In the genomic region with DNA sequence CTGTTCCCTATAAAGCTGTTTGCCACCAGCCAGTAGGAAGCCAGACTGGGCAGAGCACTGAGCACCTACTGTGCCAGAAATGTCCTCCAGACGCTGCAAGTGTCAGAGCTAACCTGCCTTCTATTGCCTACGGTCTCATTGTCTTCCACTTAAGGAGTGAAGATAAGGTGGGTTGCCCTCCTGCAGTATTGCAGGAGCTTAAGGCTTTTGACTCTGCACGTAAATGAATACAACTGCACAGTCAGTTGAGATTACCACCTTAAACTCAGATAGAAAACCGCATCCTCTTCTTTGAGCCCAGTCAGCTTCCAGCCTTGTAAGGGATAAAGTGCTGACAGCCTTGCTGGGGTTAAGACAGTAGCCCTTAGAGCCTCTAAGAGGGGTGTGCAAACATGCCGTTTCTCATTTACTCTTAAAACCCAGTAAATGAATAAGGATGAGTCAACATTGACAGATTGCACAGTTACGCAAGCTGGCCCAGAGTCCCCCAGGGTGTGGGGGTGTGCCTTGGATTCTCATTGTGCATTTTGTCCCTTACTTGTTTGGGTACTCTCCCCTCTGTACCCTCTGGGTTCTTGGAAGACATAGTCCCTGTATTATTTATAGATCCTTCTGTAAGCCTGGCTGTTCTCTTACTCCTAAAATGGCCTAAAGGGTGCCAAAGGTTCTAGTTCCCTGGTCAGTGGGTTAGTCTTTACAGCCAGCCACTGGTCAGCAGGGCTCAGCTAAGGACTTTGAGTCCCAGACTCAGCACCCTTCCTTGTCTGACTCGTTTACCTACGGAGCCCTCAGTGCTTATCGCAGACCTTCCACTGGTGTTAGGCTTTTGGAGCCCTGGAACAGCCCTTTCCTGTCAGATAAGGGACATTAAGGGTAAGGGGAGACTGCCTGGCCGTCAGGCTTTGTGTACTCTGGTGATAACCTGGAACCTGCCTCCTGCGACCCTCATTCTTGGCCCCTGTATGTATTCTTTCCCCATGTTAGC, we compare ENCODE assay signal across 10 mouse cellular contexts. TPM values are rescaled to one million over a fixed set of nuclear protein-coding genes. Genes with fewer than 3 reads are reported as not detected.
A peak's percentile ranks its signal among the peaks of the same experiment; 100 is the strongest.
DNase-seq lines count a peak whose midpoint lies in the region; ATAC-seq and TF ChIP-seq lines count a peak whose summit lies in the region.
"Had no signal": no experiment of that assay in that cellular context is flagged by ENCODE, and none has a peak within 500 bp of the region (broad histone marks: within the 10 kb centered on the region; RNA-seq: fewer than 3 reads in every experiment).

No protein-coding gene starts in this region.

- no peak for DNase-seq in hindbrain, embryonic 10.5 days (ENCODE audit: low spot score)
- peak; percentile 94 for DNase-seq in MEL (ENCODE audit: low read depth, low spot score)
- peak; percentile 56 for DNase-seq in cerebellum, adult 8-10 months
- no peak for DNase-seq in liver, embryonic 11.5 days (ENCODE audit: low spot score)
- no peak for DNase-seq in limb, embryonic 10.5 days (ENCODE audit: low spot score)
- no peak for DNase-seq in spleen, adult 12 weeks (ENCODE audit: low spot score)
- no peak for DNase-seq in urinary bladder, postnatal 4 days (ENCODE audit: low spot score in 2 of 2)

- H3K27me3 ChIP-seq in hindbrain, embryonic 10.5 days (ENCODE audit: insufficient read depth, poor library complexity, severe bottlenecking), result no peaks in the 10 kb centered on the region
- H3K27me3 ChIP-seq in hindbrain, embryonic 16.5 days (replicated peaks; ENCODE audit: control insufficient read depth, insufficient read depth, low read length), result no peaks in the 10 kb centered on the region
- H3K27me3 ChIP-seq in MEL (ENCODE audit: control insufficient read depth in 1 of 2, insufficient read depth in 2 of 2, low read length in 2 of 2), result no peaks in the 10 kb centered on the region
- H3K27me3 ChIP-seq in liver, embryonic 11.5 days (replicated peaks; ENCODE audit: control insufficient read depth, insufficient read depth, low read length), result no peaks in the 10 kb centered on the region
- H3K27me3 ChIP-seq in limb, embryonic 10.5 days (ENCODE audit: low read depth, poor library complexity, severe bottlenecking), result no peaks in the 10 kb centered on the region
- H3K27me3 ChIP-seq: embryonic facial prominence, embryonic 15.5 days; midbrain, embryonic 12.5 days had no signal

- no peak overlapping the region for H3K4me2 ChIP-seq in hindbrain, embryonic 16.5 days (ENCODE audit: low read length)
- H3K4me2 ChIP-seq in liver, embryonic 11.5 days, result peak overlapping the region; percentile 60
- H3K4me2 ChIP-seq: embryonic facial prominence, embryonic 15.5 days; midbrain, embryonic 12.5 days had no signal

- TF ChIP-seq RAD21 in MEL (IDR thresholded peaks at IDR 0.05; ENCODE audit: low read depth, low read length), result no peak

- WGBS in hindbrain, embryonic 10.5 days, result 85% methylated on average over 11 of the region's 11 CpGs
- 89% methylated on average over 11 of the region's 11 CpGs for WGBS in hindbrain, embryonic 16.5 days
- 17% methylated on average over 11 of the region's 11 CpGs for WGBS in liver, embryonic 11.5 days
- WGBS in limb, embryonic 10.5 days, result 83% methylated on average over 11 of the region's 11 CpGs

- H3K27ac ChIP-seq in hindbrain, embryonic 10.5 days, result 0 out of 2 replicates have a peak overlapping the region, but pooled peaks have one; percentile 12
- H3K27ac ChIP-seq in hindbrain, embryonic 16.5 days (ENCODE audit: low read depth, low read length), result no peak overlapping the region
- H3K27ac ChIP-seq in MEL (ENCODE audit: control insufficient read depth, low read depth, low read length), result peak overlapping the region; percentile 99
- H3K27ac ChIP-seq in liver, embryonic 11.5 days (ENCODE audit: low read depth, low read length), result peak overlapping the region; percentile 93
- no peak overlapping the region for H3K27ac ChIP-seq in limb, embryonic 10.5 days
- H3K27ac ChIP-seq: embryonic facial prominence, embryonic 15.5 days; midbrain, embryonic 12.5 days had no signal

- H3K79me2 ChIP-seq in MEL (ENCODE audit: control insufficient read depth, insufficient read depth, low read length, poor library complexity), result no peaks in the 10 kb centered on the region

- TF ChIP-seq POLR2A in MEL (IDR thresholded peaks at IDR 0.05; ENCODE audit: control insufficient read depth in 1 of 2, insufficient read depth in 1 of 2, low read depth in 1 of 2, low read length in 2 of 2, poor library complexity in 1 of 2), result peak; percentile 31 to 70; a peak in 2 of 4 replicates

- no peaks in the 10 kb centered on the region; the same call in 1 of the 2 replicates for H3K4me1 ChIP-seq in hindbrain, embryonic 10.5 days (replicated peaks)
- H3K4me1 ChIP-seq in hindbrain, embryonic 16.5 days (ENCODE audit: control insufficient read depth, insufficient read depth, low read depth, low read length), result no peaks in the 10 kb centered on the region
- H3K4me1 ChIP-seq in MEL (ENCODE audit: control insufficient read depth in 1 of 2, insufficient read depth in 2 of 2, low read length in 2 of 2), result peaks cover 42 to 62% of the 10 kb centered on the region in 2 experiments
- H3K4me1 ChIP-seq in liver, embryonic 11.5 days (replicated peaks; ENCODE audit: control insufficient read depth, insufficient read depth, low read length), result peaks cover 43% of the 10 kb centered on the region
- H3K4me1 ChIP-seq in limb, embryonic 10.5 days, result peaks cover 18% of the 10 kb centered on the region
- H3K4me1 ChIP-seq: embryonic facial prominence, embryonic 15.5 days; midbrain, embryonic 12.5 days had no signal

- TF ChIP-seq EP300 in MEL (IDR thresholded peaks at IDR 0.05; ENCODE audit: low read depth in 1 of 2, low read length in 2 of 2), result peak; percentile 94 to 96

- TF ChIP-seq CTCF in MEL (IDR thresholded peaks at IDR 0.05 in 2 of 3, conservative IDR thresholded peaks at IDR 0.05 in 1 of 3; ENCODE audit: control insufficient read depth in 1 of 3, insufficient read depth in 1 of 3, low read depth in 2 of 3, low read length in 3 of 3, poor library complexity in 1 of 3, severe bottlenecking in 1 of 3), result no peak

- ATAC-seq in hindbrain, embryonic 16.5 days, result no peak
- ATAC-seq in liver, embryonic 11.5 days (replicated peaks; ENCODE audit: low FRiP score), result peak; percentile 76

- peaks cover 68% of the 10 kb centered on the region for H3K36me3 ChIP-seq in hindbrain, embryonic 10.5 days
- peaks cover 21% of the 10 kb centered on the region for H3K36me3 ChIP-seq in hindbrain, embryonic 16.5 days (ENCODE audit: control insufficient read depth, insufficient read depth, low read length)
- H3K36me3 ChIP-seq in MEL (ENCODE audit: control insufficient read depth in 1 of 2, insufficient read depth in 2 of 2, low read length in 2 of 2), result peaks cover 0 to 67% of the 10 kb centered on the region in 2 experiments
- peaks cover 5% of the 10 kb centered on the region; the same call in 1 of the 2 replicates for H3K36me3 ChIP-seq in liver, embryonic 11.5 days (ENCODE audit: control insufficient read depth, insufficient read depth, low read length)
- H3K36me3 ChIP-seq in limb, embryonic 10.5 days, result peaks cover 65% of the 10 kb centered on the region

- no peak overlapping the region for H3K4me3 ChIP-seq in hindbrain, embryonic 10.5 days
- H3K4me3 ChIP-seq in hindbrain, embryonic 16.5 days (ENCODE audit: low read length), result no peak overlapping the region
- peak overlapping the region; percentile 15 to 19; a peak in 3 of 4 replicates for H3K4me3 ChIP-seq in MEL (ENCODE audit: control insufficient read depth in 1 of 2, insufficient read depth in 1 of 2, low read depth in 2 of 2, low read length in 2 of 2)
- H3K4me3 ChIP-seq in liver, embryonic 11.5 days (ENCODE audit: low read depth, low read length), result peak overlapping the region; percentile 6; the same call in 1 of the 2 replicates
- no peak overlapping the region for H3K4me3 ChIP-seq in limb, embryonic 10.5 days
- H3K4me3 ChIP-seq: embryonic facial prominence, embryonic 15.5 days; midbrain, embryonic 12.5 days had no signal

- no peak overlapping the region for H3K9ac ChIP-seq in hindbrain, embryonic 16.5 days (ENCODE audit: low read depth, low read length)
- peak overlapping the region; percentile 60 for H3K9ac ChIP-seq in MEL (ENCODE audit: control insufficient read depth, low read depth, low read length, poor library complexity, severe bottlenecking)
- peak overlapping the region; percentile 46 for H3K9ac ChIP-seq in liver, embryonic 11.5 days (ENCODE audit: low read depth, low read length)
- H3K9ac ChIP-seq: embryonic facial prominence, embryonic 15.5 days; midbrain, embryonic 12.5 days had no signal

- no peaks in the 10 kb centered on the region for H3K9me3 ChIP-seq in hindbrain, embryonic 10.5 days
- H3K9me3 ChIP-seq in hindbrain, embryonic 16.5 days (ENCODE audit: control insufficient read depth, low read length), result no peaks in the 10 kb centered on the region
- H3K9me3 ChIP-seq in MEL (replicated peaks; ENCODE audit: insufficient read depth, low read length), result no peaks in the 10 kb centered on the region
- H3K9me3 ChIP-seq in liver, embryonic 11.5 days (ENCODE audit: control insufficient read depth, low read length), result no peaks in the 10 kb centered on the region
- H3K9me3 ChIP-seq in limb, embryonic 10.5 days (replicated peaks), result no peaks in the 10 kb centered on the region
- H3K9me3 ChIP-seq: embryonic facial prominence, embryonic 15.5 days; midbrain, embryonic 12.5 days had no signal

RNA-seq across cellular contexts. Expression of gene Apoa1, which starts 12.8 kb away (rescaled TPM):
- polyA plus RNA-seq in hindbrain, embryonic 10.5 days (2016; fragmentation: Nextera tagmentation; extraction: Ambion mirVana), result 0.75 and 0.88 TPM in 2 replicates
- 2.7 and 4.1 TPM in 2 replicates for polyA plus RNA-seq in hindbrain, embryonic 16.5 days (2015; fragmentation: Nextera tagmentation; extraction: Ambion mirVana)
- 1.8 and 4.0 TPM in 2 replicates for total RNA-seq in MEL (2012; rRNA removed)
- polyA plus RNA-seq in MEL (2012; ENCODE audit: insufficient read depth in 1 of 2, insufficient read length in 2 of 2, low read depth in 1 of 2, low replicate concordance in 2 of 2, missing spikeins in 1 of 2), result 10 to 100 TPM in 1 of 2 experiments, not detected in 1; 16.1 TPM
- 1,257 and 1,278 TPM in 2 replicates for polyA plus RNA-seq in liver, embryonic 11.5 days (2014; fragmentation: Nextera tagmentation; extraction: Ambion mirVana)
- polyA plus RNA-seq in limb, embryonic 10.5 days (2016; fragmentation: Nextera tagmentation; extraction: Ambion mirVana), result 1.3 and 1.7 TPM in 2 replicates

RNA-seq across cellular contexts. Expression of gene Apoc3, which starts 19.8 kb away (rescaled TPM):
- polyA plus RNA-seq in hindbrain, embryonic 10.5 days (2016; fragmentation: Nextera tagmentation; extraction: Ambion mirVana), result not detected in 2 replicates
- polyA plus RNA-seq in hindbrain, embryonic 16.5 days (2015; fragmentation: Nextera tagmentation; extraction: Ambion mirVana), result not detected in 2 replicates
- not detected in 2 replicates for total RNA-seq in MEL (2012; rRNA removed)
- polyA plus RNA-seq in MEL (2012; ENCODE audit: insufficient read depth in 1 of 2, insufficient read length in 2 of 2, low read depth in 1 of 2, low replicate concordance in 2 of 2, missing spikeins in 1 of 2), result not detected
- 1.4 and 4.2 TPM in 2 replicates for polyA plus RNA-seq in liver, embryonic 11.5 days (2014; fragmentation: Nextera tagmentation; extraction: Ambion mirVana)
- polyA plus RNA-seq in limb, embryonic 10.5 days (2016; fragmentation: Nextera tagmentation; extraction: Ambion mirVana), result not detected in 2 replicates
- polyA plus RNA-seq: embryonic facial prominence, embryonic 15.5 days; midbrain, embryonic 12.5 days had no signal

RNA-seq across cellular contexts. Expression of gene Apoa4, which starts 24.9 kb away (rescaled TPM):
- polyA plus RNA-seq in hindbrain, embryonic 10.5 days (2016; fragmentation: Nextera tagmentation; extraction: Ambion mirVana), result not detected in 2 replicates
- polyA plus RNA-seq in hindbrain, embryonic 16.5 days (2015; fragmentation: Nextera tagmentation; extraction: Ambion mirVana), result not detected in 2 replicates
- not detected in 2 replicates for total RNA-seq in MEL (2012; rRNA removed)
- polyA plus RNA-seq in MEL (2012; ENCODE audit: insufficient read depth in 1 of 2, insufficient read length in 2 of 2, low read depth in 1 of 2, low replicate concordance in 2 of 2, missing spikeins in 1 of 2), result not detected
- polyA plus RNA-seq in liver, embryonic 11.5 days (2014; fragmentation: Nextera tagmentation; extraction: Ambion mirVana), result not detected in 2 replicates
- polyA plus RNA-seq in limb, embryonic 10.5 days (2016; fragmentation: Nextera tagmentation; extraction: Ambion mirVana), result 0.13 TPM in 1 of 2 replicates, not detected in the other
- polyA plus RNA-seq: midbrain, embryonic 12.5 days had no signal

RNA-seq across cellular contexts. Expression of gene Apoa5, which starts 52.8 kb away (rescaled TPM):
- polyA plus RNA-seq in hindbrain, embryonic 10.5 days (2016; fragmentation: Nextera tagmentation; extraction: Ambion mirVana), result 0.24 and 0.43 TPM in 2 replicates
- polyA plus RNA-seq in hindbrain, embryonic 16.5 days (2015; fragmentation: Nextera tagmentation; extraction: Ambion mirVana), result not detected in 2 replicates
- total RNA-seq in MEL (2012; rRNA removed), result not detected in 2 replicates
- under 1 TPM in 1 of 2 experiments, not detected in 1; 0.04 TPM for polyA plus RNA-seq in MEL (2012; ENCODE audit: insufficient read depth in 1 of 2, insufficient read length in 2 of 2, low read depth in 1 of 2, low replicate concordance in 2 of 2, missing spikeins in 1 of 2)
- polyA plus RNA-seq in liver, embryonic 11.5 days (2014; fragmentation: Nextera tagmentation; extraction: Ambion mirVana), result 0.21 and 0.38 TPM in 2 replicates
- polyA plus RNA-seq in limb, embryonic 10.5 days (2016; fragmentation: Nextera tagmentation; extraction: Ambion mirVana), result 0.20 TPM in 1 of 2 replicates, not detected in the other
- polyA plus RNA-seq: embryonic facial prominence, embryonic 15.5 days; midbrain, embryonic 12.5 days had no signal

RNA-seq across cellular contexts. Expression of gene Zpr1, which starts 57.2 kb away (rescaled TPM):
- polyA plus RNA-seq in hindbrain, embryonic 10.5 days (2016; fragmentation: Nextera tagmentation; extraction: Ambion mirVana), result 64.2 and 75.9 TPM in 2 replicates
- polyA plus RNA-seq in hindbrain, embryonic 16.5 days (2015; fragmentation: Nextera tagmentation; extraction: Ambion mirVana), result 57.8 TPM in 2 replicates
- total RNA-seq in MEL (2012; rRNA removed), result 87.0 and 99.7 TPM in 2 replicates
- 100 to 1,000 TPM in 1 of 2 experiments, not detected in 1; 171 TPM for polyA plus RNA-seq in MEL (2012; ENCODE audit: insufficient read depth in 1 of 2, insufficient read length in 2 of 2, low read depth in 1 of 2, low replicate concordance in 2 of 2, missing spikeins in 1 of 2)
- polyA plus RNA-seq in liver, embryonic 11.5 days (2014; fragmentation: Nextera tagmentation; extraction: Ambion mirVana), result 92.6 and 96.7 TPM in 2 replicates
- 77.1 and 80.9 TPM in 2 replicates for polyA plus RNA-seq in limb, embryonic 10.5 days (2016; fragmentation: Nextera tagmentation; extraction: Ambion mirVana)

Comparison
In these comparisons a context has a peak if more than half of its experiments do, and no peak if none do; other contexts are left out.
1. H3K27ac ChIP-seq: peak in hindbrain, embryonic 10.5 days (single experiment), MEL (single experiment) and liver, embryonic 11.5 days (single experiment); none in hindbrain, embryonic 16.5 days (single experiment) and limb, embryonic 10.5 days (single experiment).
2. DNase-seq: peak in MEL (single experiment) and cerebellum, adult 8-10 months (single experiment); none in hindbrain, embryonic 10.5 days (single experiment), liver, embryonic 11.5 days (single experiment), limb, embryonic 10.5 days (single experiment), spleen, adult 12 weeks (single experiment) and urinary bladder, postnatal 4 days (0 of 2).
3. H3K4me3 ChIP-seq: peak in MEL (2 of 2) and liver, embryonic 11.5 days (single experiment); none in hindbrain, embryonic 10.5 days (single experiment), hindbrain, embryonic 16.5 days (single experiment) and limb, embryonic 10.5 days (single experiment).
4. RNA of gene Apoa1, which starts 12.8 kb away (polyA plus RNA-seq): 1,257 to 1,278 TPM in liver, embryonic 11.5 days; 16.1 TPM in MEL, 2.7 to 4.1 TPM in hindbrain, embryonic 16.5 days, 1.3 to 1.7 TPM in limb, embryonic 10.5 days and 0.75 to 0.88 TPM in hindbrain, embryonic 10.5 days; every median in the first group is over 10 times any median in the second.